Mouse (Mus musculus): ENCODE data around the gene Mipep.

Gene Mipep

DNA sequence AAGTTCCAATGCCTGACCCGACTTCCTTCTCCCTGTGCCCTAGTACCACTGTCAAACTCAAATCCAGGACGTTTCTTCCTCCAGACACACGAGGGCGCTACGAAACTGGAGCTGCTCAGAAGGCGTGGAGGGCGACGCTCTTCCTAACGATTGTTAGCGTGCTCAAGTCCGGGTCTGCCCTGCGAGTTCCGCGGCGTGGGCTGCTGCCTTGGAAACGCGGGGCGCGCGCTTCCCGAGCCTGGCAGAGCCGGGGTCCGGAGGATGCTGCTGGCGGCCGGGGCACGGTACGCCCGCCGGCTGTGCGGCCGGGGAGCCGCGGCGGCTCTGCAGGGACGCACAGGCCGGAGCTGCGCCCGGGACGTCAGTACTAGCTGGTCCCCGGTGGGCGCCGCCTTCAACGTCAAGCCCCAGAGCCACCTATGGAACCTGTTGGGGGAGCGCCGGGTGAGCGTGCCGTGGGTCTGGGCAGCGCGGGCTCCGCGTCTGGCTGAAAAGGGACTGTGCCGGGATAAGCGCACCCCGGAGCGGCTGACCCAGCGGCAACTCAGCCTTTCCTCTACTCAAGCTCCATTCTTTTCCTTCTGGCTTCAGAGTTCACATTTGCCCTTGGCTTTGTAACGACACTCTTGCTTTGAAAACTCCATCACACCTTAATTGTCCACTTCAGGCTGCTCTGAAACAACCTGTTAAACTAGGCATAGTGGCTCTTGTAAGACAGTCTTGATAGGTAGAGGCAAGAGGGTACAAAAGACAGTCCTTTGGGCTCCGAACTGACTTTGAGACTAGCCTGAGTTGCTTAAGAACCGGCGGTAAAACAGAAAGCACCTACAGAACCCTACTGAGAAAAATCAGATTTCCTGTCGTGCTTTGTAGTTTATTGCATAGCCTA is at the start of gene Mipep:
Gene Mipep (plus strand): TSS at position 147 of the 889 bp plus-strand sequence.
- DNase-seq: peak; percentile 89

DNA sequence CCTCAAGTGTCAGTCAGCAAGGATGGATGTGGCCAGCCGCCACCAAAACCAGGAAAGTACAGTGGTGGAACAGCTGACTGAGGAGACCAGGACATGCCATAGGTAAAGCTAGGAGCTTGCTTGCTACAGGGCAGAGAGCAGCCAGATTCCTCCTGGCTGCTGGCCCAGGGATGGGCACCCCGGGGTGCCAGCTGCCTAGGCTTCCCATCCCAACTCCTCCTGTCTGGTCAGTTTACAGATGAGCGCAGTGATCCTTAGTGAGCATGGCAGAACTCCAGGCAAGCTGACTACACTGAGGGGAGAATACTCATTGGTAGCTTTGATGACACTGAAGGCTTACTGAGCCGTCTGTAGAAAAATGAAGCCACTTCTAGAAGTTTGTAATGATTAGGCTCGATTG is 49.2 kb upstream of the Mipep start:
- DNase-seq: no peak

DNA sequence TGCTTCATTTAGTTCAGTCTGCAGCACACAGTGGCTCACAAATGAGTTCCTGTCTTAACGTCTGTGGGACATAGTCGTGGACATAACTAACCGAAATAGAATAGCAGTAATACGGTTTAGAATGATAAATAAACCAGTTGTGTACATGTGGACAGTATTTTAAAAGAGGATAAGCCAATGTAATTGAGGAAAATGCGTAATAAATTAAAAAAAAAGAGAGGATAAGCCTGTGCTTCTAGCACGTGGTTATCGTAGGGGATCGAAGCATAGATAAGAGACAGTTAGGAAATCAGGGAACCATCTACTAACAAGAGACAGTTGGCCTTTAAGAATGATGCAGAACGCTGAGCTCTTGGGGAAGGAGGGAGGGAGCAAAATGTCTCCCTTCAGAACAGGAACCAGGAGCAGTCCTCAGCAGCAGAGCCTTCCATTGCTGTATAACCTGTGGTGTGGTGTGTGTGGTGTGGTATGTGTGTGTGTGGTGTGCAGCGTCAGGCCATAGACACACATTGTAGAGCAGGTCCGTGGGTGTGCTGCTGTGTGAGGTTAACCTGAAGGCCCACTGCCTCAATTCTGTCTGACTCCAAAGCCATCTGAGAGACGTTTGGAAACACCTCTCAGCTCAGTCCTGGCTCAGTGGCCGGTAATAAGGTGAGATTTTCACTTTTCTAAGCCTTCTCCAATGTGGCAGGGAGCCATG is 48.4 kb upstream of the Mipep start:
- no peak for DNase-seq

DNA sequence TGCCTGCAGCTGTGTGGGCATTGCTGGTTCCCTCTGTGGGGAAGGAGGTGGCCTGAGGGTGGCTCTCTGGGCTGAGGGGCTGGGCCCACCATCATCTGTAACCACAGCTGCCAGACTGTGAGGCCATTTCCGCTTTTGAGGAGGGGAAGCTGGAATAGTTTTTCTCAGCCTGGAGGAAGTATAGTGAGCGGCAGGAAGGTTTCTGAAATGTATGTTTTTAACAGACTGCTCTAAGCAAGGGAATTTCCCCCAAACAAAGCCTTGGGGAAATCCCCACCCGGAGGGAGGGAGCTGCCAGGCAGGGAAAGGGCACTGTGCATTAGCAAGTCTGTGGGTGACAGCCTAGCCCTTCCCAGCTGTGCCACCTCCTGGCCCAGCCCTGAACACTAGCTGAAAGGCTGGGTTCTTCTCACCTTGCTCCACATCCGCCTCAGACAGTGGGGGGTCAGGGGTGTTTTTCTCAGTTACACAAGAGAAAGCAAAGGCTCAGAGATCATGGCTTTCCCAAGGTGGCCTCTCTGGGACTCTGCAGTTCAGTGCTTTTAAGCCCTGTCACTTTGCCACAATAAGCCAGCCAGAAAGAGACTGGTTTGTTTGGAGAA is 47.7 kb upstream of the Mipep start:
- peak; percentile 40 for DNase-seq

DNA sequence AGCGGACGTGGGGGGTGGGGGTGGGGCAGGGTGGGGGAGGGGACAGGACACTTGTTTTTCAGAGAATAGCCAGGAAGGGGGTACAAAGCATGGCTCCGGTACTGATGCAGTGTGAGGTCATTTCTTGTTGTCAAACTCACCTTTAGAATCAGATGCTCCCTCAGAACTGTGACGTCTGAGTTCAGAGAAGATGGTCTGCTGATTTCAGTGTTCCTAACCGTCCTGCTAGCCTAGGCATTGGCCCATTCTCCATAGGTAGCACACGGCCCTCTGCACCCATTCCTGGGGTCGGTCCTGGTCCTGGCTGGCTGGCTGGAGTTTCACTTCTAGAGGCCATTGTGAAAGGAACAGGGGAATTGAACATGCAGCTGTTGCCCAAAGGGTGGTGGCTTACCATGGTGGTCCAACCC is 47.2 kb upstream of the Mipep start:
- no peak for DNase-seq

DNA sequence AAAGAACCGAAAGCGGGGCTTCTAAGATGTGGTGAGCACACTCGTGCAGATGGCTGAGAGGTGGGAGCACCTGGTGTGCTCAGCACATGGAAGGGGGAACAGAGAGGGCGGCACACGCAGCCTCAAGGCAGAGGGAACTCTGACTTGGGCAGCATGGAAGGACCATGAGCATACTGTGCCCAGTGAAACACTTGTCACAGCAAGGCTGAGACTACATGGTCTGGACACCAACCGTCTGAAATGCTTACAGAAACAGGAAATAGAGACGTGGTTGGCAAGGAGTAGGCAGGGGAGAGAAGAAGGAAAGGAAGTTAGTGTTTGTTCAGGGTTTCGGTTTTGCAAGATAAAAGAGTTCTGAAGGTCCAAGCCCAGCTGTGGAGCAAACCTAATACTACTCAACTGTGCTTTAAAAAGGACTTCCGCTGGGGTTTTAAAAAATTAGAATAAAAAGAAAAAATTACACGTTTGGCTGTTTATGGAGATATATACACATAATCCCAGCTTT is 45.9 kb upstream of the Mipep start:
- DNase-seq: no peak

DNA sequence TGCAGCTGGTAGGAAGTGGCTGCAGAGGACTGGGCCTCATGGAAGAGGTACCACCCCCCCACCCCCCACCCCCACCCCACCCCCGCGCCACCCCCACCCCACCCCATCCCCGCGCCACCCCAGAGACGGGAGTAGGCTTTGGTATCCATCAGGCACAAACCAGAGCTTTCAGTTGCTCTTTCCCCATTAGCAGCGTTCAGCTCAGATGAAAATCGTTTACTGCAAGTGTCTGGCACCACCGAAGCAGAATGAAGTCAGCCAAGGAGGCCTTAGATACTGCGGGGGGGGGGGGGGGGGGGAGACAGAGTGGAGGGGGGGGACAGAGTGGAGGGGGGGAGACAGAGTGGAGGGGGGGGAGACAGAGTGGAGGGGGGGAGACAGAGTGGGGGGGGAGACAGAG is 45.2 kb upstream of the Mipep start:
- no peak for DNase-seq

DNA sequence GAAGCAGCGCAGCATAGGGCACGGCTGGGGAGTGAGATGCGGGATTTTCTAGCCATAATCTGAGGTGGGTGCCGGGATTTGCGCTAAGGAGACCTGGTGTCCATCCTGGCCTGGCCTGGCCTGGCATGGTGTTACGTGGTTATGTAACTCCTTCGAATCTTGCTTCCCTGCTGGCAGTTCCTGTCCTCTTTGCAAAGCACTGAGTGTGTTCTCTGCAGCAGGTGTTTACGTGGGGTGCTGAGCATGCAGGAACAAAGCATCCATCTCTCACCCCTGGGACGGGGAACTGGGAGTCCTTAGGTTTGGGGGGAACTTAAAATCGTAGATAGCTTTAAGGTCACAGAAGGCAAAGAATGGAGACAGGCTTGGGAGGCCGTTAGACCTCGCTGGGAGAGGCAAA is 44.8 kb upstream of the Mipep start:
- DNase-seq: no peak

DNA sequence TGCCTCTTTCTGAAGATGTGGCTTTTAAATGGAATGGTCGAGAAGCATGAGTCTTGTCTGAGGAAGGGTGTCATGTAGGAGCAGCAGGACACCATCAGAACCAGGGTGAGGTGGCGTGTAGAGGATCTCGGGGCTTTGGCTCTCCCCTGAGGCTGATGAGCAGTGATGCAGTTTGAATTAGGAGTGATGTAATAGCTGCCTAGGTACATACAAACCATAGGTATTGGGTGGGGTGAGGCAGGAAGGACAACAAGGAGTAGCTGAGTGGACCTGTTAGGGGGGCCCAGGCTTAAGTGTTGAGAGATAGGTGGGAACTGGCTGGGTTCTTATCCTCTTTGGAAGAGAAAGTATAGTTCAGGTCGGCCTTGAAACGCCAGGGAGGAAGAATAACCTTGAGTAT is 43.9 kb upstream of the Mipep start:
- DNase-seq: no peak

DNA sequence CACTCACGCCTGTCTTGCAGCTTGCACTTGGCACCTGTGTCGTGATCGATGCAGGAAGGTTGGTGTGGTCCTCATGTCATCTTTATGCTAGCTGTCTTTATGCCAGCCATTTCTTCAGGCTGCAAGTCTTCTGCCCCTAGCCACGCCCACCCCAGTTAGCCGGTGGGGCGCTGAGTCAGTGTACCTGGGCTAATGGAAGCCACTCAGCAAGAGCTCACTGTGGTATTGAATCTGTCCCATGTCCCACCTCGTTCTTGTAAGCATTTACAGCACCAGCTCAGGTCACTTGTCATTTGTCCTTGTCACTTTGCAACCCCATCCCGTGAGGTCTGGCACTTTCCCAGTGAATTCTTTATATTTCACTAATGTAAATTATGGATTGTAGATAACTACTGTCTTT is 43.3 kb upstream of the Mipep start:
- no peak for DNase-seq

DNA sequence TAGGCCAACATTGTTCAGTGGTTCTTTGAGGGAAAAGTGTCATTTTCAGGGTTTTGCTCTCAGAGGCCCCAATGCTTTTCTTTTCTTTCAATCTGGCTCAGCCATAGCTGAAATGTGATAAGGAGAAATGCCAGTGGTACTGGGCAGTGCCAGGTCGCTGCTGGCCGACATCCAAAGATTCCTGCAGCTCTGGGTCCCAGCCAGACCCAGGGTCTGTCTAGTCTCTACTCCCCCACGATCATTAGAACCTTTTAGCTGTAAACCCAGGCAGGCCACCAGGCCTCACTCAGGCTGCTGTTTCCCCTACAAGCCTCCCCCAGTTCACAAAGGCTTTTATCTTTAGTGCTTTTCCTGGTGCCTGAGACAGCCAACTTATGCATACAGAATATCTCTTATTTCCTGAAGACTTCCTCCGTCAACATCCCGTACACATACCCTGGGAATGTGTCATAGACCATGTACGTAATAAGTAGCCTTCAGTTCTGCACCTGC is 42.8 kb upstream of the Mipep start:
- no peak for DNase-seq

DNA sequence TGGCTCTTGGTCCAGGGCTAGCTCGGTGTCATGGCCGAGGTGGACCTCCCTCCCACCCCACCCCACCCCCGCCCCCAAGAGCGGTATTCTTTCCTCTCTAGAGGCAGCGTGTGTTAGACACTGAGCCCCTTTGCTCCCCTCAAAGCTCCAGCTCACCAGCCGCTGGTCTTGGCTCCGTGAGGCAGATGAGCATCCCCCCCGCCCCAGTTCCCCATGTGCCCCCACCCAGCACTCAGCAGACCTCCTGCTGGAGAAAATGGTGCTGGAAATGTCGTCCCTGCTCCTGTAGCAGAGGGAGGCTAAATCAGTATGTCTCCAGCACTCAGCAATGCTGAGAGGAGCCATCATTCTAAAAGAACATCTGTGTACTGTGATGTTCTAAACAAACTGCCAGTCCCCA is 40.7 kb upstream of the Mipep start:
- no peak for DNase-seq

DNA sequence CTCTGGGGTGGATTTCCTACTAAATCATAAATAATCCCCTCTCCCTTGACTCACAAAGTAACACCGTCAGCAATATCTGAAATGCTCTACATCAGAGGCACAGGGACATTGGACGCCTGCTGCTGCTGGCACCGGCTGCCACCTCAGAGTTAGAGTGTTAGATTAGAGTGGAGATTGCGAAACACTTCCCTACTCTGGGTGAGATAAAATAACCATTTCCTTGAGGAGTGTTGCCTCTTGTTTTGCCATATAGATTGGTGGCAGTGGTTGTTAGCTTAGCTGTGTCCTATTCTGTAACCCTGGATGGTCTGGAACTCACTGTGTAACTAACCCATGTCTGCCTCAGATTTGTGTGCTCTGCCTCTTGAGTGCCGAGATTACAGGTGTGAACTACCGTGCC is 39.2 kb upstream of the Mipep start:
- no peak for DNase-seq

DNA sequence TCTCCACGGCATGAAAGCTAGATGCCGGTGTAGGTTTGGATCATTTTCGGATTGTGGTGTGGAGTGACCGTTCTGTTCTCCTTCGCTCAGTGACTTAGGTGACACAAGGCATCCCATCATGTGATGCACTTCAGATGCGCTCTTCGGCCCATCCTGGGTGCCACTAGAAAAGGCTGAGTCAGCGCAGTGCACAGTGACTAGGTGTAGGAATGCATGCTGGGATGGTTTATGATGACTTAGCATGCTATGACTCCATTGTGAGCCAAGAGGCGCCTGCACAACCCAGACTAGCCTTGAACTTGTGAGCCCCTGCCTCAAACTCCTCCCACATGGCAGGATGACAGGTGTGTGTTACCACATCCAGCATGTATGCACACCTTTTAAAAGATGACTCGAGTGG is 38.2 kb upstream of the Mipep start:
- DNase-seq: no peak

DNA sequence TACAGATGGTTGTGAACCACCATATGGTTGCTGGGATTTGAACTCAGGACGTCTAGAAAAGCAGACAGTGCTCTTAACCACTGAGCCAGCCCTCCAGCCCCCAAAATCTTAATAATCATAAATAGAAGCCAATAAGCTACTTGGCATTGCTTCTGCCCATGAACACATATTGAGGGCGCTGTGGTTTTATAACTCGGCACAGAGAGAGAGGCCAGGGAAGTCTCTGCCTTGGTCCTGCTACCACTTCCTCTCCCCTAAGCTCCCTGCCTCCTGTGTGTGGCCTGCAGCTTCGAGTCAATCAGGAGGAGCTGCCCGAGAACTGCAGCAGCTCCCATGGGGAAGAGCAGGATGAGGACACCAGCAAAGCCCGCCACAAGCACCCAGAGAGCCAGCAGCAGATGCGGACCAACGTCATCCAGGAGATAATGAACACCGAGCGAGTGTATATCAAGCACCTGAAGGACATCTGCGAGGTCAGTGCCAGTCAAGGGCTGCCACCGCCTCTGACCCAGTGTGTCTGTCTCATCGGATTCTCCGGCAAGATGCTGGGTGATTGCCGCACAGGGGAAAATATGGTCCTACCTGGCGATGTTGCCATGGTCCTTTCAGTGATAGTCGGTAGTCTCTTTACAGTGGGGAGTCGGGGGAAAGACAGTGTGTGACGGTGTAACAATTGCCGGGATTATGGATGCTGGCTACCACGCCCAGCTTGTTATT is 37.1 kb upstream of the Mipep start:
- DNase-seq: no peak

DNA sequence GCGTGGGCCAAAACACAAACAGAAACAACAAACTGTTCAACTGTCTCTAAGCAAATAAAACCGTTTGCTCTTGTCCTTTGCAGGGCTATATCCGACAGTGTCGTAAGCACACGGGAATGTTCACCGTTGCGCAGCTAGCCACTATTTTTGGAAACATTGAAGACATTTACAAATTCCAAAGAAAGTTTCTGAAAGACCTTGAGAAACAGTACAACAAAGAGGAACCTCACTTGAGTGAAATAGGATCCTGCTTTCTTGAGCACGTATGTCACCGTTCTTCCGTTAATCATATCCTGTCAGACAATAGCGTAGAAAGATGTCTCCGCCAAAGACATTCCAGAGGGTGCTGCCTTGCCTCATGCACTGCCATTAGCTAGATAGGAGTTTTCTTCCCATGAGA is 34.5 kb upstream of the Mipep start:
- no peak for DNase-seq

DNA sequence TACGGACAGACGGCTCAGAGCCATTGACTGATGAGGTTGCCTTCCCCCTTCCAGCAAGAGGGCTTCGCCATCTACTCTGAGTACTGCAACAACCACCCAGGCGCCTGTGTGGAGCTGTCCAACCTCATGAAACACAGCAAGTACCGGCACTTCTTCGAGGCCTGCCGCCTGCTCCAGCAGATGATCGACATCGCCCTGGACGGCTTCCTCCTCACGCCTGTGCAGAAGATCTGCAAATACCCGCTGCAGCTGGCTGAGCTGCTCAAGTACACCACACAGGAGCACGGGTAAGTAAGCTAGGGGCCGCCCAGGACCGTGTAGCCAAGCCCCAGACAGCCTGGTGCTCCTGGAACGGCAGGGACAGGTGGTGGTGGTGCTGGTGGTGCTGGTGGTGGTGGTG is 32.8 kb upstream of the Mipep start:
- DNase-seq: no peak

DNA sequence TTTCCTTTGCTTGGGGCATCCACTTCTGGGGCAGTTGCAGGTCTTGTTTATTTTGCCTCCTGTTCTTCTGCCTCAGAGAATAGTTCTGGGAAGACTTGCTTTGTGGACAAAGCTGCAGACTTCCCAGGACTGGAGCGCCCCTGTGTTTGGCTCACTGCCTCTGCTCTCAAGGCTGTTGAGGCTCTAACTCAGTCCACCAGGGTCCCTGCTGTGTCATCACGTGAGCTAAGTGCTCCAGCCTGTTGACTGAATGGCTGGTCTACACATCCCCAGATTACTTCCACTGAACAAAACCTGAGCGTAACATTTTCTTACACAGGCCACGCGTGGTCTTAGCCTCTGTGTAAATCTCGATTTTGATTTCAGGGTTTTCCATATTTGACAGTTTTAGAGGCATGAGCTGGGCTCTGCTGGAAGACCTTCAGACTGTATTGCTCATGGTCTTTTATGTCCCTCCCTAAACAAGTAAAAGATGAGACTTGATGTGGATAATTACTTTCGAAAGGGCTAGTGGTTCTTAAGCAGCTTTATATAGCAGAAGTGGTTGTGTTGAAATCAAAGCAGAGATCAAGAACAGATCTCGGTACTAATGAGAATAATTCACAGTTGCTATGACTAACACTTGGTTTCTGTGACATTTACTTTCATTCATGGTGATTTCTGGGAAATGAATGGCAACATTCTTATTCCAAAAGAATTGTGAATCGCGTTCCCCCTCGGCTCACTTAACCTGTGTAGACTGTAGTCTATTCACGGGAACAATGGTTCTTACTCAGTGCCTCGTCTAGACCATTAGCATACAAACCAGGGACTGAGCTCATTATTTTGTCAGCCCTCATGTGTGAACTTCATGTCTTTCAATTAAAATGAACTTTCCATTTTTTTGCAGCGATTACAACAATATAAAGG is 31.2 kb upstream of the Mipep start:
- DNase-seq: no peak

DNA sequence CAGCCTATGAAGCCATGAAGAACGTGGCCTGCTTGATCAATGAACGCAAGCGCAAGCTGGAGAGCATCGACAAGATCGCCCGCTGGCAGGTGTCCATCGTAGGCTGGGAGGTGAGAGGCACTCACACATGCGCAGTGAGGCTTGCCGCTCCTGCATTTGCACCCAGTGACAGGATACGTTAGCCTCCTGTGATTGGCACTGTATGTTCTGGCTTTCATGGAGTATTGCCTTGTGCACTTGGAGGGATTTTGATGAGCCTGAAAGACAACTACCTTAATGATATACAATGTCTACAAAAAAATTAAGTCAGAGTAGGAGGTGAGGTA is 30.6 kb upstream of the Mipep start:
- no peak for DNase-seq

DNA sequence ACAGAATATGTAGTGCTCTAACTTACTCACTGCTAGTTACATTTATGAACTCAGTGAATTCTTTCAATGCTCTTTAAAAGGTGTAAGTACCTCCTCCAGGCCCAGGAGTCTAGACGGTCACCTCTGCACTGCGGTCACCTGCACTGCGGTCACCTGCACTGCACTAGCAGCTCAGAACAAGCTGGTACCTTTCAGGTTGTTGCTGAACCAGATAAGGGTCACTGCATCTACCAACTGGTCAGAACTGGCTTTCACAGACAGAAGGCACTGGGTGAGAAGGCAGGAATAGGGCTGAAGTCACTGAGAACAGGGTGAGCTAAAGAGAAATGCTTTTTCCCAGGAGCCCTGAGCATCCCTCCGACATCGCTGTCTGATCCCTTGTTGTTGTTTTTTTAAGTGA is 29.7 kb upstream of the Mipep start:
- DNase-seq: peak; percentile 53

DNA sequence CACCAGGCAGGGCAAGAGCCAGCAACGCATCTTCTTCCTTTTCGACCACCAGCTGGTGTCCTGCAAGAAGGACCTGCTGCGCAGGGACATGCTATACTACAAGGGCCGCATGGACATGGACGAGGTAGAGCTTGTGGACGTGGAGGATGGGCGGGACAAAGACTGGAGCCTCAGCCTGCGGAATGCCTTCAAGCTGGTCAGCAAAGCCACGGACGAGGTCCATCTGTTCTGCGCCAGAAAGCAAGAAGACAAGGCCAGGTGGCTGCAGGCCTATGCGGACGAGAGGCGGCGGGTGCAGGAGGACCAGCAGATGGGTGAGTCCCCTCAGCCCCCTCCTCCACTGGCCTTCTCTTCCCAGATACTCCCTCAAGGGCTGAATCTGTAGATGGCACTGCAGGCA is 28.1 kb upstream of the Mipep start:
- no peak for DNase-seq

DNA sequence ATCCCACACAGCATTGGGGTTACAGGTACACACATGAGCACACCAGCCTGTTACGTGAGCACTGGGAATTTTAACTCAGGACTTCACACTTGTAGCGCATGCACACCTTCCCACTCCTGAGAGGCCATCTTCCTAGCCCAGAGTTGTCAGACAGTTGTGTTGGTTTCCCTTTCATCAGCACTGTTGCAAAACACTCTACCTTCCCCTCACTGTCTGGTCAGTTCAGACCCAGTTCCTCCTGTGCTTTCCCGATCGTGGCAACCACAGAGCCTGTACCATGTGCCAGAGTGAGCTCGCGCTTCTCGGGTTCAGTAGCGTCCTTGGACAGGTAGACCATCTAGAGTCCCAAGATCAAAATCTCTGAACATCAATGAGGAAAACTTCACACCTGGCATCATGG is 27.1 kb upstream of the Mipep start:
- DNase-seq: no peak

Measured in kidney, adult 9 months (tissue).